Mouse (Mus musculus): Measurements from ENCODE around the gene Mfsd2b. TPM values are rescaled to one million over a fixed set of nuclear protein-coding genes. Genes with fewer than 3 reads are reported as not detected.

Mfsd2b gene
- 1.6 and 3.7 TPM in 2 replicates for total RNA-seq (2023)

GRCm38 (mm10) chr12:4874161-4874927, at the start of gene Mfsd2b:
Mfsd2b (minus strand) TSS chr12:4874359.

GRCm38 (mm10) chr12:4916994-4917804, 43.0 kb upstream of the Mfsd2b start, which contains the start of gene Atad2b:
Atad2b (plus strand) TSS chr12:4917353.

GRCm38 (mm10) chr12:4906951-4907906, 33.1 kb upstream of the Mfsd2b start, which contains the start of gene Ubxn2a:
Ubxn2a (minus strand) TSS chr12:4907705.

DNA sequence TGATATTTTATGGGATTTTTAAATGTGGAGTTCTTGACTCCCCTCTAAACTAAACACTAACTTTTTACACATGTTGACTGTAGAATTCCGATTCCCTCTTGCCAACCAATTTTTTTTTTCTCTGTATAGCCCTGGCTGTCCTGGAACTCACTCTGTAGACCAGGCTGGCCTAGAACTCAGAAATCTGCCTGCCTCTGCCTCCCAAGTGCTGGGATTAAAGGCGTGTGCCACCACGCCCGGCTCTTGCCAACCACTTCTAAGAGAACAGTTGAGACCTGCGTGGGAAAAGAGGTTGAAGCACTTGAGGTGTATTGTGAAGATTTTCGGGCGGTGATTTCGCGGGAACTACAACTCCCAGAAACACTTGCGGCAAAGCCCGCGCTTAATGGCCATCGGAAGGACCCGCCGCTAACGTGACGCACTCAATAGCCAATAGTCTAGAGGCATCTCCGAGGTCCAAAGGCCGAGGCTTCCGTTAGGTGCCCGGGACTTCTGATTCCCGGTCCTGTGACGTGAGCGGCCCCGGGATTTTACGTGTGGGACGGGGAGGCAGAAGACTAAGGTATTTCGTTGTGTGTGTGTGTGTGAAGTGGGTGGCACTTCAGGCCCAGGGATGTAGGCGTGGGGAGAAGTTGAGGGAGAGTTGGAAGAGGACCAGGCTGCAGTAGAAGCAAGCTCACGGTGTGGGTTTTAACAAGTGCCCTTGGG, 31.1 kb downstream of the Mfsd2b start, which contains the start of gene Wdcp:
TSS of gene Wdcp (plus strand) at position 414 of the 708 bp plus-strand sequence.

GRCm38 (mm10) chr12:4841392-4841887, 32.7 kb downstream of the Mfsd2b start, which contains the start of gene Fkbp1b:
Fkbp1b (minus strand) TSS chr12:4841591.

DNA sequence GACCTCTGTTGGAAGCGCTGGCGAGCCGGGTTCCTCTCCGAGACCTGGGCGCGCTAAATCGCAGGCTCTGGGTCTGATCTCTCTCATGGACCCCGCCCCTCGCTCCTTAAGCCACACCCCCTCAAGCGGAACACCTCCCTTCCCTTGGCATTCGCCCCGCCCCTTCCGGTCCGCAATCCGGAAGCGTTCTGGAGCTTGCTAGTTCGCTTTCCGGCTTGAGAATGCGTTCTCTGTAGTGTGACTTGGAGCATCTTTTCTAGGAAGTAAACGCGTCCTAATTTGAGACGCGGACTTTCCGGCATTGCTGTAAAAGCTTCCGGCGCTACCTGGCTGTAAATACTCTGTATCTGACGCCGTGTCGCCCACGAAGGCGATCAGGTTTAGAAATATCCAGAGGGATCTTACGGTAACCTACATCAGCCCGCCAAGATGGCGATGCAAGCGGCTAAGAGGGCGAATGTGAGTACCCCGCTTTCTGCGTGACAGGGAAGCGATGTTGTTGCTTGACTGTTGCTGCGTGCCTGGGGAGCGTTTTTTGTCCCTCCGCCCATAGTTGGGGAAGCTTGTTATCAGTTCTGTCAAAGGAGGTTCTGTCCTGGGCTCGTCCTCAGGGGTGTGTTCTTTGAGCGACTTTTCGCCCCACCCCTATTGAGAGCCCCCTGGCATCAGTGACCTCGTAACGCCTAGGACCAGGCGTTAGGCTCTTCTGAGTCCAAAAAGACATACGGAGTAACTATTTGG, 56.6 kb downstream of the Mfsd2b start, which contains the start of gene Sf3b6:
TSS of gene Sf3b6 (plus strand) at position 184 of the 741 bp plus-strand sequence.

Other genes with a start within 250 kb of the Mfsd2b start
- gene Fam228a, start 135.9 kb downstream of the Mfsd2b start, total RNA-seq (2023) = not detected in 2 replicates
- gene Pfn4, start 105.3 kb downstream of the Mfsd2b start, total RNA-seq (2023) = 0.61 and 0.73 TPM in 2 replicates
- 0.98 TPM in 1 of 2 replicates, not detected in the other for gene Fam228b, start 105.1 kb downstream of the Mfsd2b start, total RNA-seq (2023)
- gene Sf3b6, start 56.8 kb downstream of the Mfsd2b start, total RNA-seq (2023) = 106 and 121 TPM in 2 replicates
- 6.1 and 9.3 TPM in 2 replicates for gene Fkbp1b, start 32.8 kb downstream of the Mfsd2b start, total RNA-seq (2023)
- 7.2 and 7.5 TPM in 2 replicates for gene Wdcp, start 31.1 kb downstream of the Mfsd2b start, total RNA-seq (2023)
- 15.3 and 16.9 TPM in 2 replicates for gene Ubxn2a, start 33.3 kb upstream of the Mfsd2b start, total RNA-seq (2023)
- 77.2 and 122 TPM in 2 replicates for gene Atad2b, start 43.0 kb upstream of the Mfsd2b start, total RNA-seq (2023)

All from neutrophil, adult 65 days (primary cell).